Mouse (Mus musculus) induced T-regulatory cell, adult 2 months (primary cell): ENCODE data around the gene Mgme1.
A peak's percentile ranks its signal among the peaks of the same experiment; 100 is the strongest.

Experiments
- DNase-seq: peaks from one replicate; pipeline ENCODE4 v3.0.0-alpha.2; 2012; ENCODE audit warnings: low read depth

Mgme1 gene

DNA sequence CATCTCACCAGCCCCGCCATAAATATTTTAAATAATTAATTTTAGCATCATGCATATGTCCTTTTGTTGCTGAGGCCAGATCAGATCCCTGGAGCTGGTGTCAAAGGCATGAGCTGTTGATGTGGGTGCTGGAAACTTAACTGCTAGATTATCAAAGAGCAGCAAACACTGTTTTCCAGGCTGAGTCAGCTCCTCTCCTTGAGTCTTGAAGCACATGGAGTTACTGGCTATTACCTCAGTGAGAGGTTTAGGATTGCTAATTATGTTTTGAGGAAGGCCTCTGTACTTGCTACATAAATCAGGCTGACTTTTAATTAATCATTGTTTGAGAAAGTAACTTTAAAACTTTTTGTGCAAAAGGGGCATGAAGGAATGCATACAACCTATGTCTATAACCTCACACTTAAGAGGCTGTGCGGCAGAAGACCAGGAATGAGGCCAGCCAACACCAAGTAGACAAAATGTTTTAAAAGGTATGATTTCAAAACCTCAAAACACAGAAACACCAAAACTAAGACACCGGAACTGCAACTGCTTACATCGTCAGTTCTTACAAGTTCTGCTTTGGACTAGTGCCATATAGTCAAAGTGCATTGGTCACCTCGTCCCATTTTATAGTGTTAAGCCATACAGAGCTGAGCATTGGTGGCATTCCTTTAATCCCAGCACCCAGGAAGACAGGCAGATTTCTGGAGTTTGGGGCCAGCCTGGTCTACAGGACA, 5.9 kb upstream of the Mgme1 start:
- peak; percentile 54 for DNase-seq

DNA sequence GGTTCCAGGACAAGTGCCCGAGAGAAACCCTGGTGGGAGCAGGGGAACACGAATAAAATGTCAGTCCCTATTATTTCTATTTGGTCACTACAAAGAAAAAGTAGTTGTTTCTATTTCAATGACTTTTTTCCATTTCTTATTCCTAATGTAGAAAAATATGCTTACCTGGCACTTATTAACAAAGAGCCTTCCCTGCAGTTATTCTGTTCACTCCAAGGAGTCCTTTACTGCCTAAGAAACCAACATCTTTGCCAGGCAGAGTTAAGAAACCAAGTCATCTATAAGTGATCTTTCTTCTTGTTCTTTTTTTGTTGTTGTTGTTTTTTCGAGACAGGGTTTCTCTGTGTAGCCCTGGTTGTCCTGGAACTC, 5.4 kb upstream of the Mgme1 start:
- DNase-seq: no peak

DNA sequence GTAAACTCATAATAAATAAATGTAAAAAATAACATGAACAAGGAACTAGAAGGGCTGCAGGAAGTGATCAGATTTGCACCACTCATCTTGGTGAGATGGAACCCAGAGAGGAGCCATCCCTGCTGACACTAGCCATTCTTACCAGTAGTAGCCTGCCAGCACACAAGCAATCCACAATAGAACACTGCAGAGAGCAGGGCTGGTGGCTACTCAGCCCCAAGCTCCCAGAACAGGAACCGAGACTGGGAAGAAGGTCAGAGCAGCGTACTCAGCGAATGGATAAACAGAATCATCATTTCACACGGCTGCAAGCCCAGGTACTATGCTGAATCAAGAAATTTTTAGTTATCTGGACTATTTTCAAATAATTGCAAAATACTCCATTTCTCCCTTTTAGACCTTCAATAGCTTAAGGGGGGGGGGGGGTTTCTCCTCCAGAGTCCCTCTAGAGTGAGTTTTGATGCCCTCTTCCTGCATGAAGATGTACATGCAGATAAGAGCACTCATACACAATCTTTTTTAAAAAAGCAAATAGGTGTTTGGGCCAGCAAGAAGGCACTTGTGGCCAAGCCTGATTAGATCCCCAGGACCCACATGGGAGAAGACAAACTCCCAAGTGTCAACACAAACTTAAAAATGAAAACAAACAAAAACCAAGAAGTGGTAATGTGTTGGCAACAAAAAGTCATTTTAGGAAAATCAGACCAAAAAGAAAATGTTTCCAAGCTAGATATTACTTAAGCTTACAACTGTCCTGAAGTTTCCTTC, 4.4 kb upstream of the Mgme1 start:
- peak; percentile 46 for DNase-seq

DNA sequence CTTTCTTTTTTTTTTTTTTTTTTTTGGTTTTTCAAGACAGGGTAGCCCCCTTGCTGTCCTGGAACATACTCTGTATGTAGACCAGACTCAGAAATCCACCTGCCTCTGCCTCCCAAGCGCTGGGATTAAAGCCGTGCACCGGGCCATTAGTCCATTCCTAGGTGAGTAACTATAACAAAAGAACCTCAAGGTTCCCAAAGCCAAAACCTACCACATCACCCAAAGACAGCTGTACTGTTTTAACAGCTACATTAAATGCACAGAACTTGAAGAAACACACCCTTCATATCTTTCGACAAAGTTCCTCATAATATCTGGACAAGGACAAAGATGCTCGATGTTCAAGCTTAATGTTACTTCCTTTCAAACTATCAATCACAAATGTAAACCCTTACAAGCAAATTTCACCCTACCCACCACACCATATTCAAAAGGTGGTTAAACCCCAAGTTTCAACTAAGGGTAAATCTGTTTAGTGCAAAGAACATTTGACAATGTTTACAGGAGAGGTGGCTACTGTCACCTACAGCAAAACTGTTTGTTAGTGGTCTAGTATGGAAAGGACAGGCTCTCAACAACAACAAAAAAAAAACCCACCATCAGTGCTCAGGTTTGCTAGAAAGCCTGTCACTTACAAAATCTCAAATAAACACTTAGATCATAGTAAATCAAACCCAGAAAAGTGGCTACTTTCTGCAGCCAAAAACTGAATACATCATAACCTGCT, 3.3 kb upstream of the Mgme1 start:
- no peak for DNase-seq

DNA sequence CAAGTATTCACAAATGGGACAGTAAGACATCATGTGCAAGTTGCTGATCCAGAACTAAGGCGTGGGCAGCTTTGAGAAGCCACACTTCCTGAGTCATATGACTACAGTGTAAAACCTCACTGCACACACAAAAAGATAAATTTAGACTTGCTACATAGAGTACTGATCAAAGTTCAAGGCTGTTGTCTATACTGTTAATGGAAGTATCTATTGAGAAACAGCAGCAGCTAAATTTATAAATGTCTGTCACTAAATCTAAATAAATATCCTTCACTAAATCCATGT, 2.8 kb upstream of the Mgme1 start:
- peak; percentile 82 for DNase-seq

DNA sequence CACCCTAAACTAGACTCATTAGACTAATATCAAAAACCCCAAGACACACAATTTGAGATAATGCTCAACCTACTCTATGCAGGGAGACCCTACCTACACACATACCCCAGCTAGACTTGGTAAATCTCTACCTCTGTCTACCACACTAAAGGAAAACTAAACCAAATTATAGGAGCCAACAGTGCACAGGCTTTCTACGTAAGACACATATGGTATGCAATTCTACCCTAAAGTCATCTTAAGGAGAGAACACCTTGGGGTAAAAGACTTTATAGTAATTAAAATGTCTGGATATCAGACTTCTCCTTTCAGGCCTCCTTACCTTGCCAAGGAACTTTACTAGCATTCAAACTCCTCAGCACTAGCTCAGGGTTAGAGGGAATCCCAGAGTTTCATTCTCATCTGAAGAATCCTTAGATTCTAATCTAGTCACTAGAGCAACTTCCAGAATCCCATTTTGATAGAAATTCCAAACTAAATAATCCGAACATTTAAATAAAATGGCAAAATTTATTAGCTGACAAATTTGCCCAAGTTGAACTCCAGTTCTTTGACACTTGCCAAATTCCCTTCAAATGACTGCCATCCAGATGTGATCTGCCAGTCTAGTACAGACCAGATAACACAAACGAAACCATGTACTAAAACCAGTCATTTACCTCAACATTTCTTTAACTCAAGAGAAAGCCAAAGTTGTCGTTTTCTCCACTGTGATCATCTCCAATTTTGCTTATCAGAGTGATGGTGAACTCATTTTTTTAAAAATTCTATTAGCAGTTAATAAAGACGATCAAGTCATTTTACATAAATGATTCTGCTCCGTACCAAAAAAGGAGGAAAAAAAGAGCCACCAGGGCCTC, 1.8 kb upstream of the Mgme1 start:
- peak; percentile 57 for DNase-seq

DNA sequence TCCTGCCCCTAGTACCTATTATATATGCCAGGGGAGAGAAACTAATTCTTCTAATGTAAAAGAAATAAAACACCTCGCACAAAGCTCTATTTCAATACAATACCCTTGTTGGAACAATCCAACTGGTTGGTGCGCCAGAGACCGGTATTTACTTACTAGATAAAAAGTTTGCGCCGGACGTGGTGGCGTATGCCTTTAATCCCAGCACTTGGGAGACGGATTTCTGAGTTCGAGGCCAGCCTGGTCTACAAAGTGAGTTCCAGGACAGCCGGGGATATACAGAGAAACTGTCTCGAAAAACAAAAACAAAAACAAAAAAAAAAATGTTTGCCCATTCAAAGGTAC, 1.2 kb upstream of the Mgme1 start:
- no peak for DNase-seq

DNA sequence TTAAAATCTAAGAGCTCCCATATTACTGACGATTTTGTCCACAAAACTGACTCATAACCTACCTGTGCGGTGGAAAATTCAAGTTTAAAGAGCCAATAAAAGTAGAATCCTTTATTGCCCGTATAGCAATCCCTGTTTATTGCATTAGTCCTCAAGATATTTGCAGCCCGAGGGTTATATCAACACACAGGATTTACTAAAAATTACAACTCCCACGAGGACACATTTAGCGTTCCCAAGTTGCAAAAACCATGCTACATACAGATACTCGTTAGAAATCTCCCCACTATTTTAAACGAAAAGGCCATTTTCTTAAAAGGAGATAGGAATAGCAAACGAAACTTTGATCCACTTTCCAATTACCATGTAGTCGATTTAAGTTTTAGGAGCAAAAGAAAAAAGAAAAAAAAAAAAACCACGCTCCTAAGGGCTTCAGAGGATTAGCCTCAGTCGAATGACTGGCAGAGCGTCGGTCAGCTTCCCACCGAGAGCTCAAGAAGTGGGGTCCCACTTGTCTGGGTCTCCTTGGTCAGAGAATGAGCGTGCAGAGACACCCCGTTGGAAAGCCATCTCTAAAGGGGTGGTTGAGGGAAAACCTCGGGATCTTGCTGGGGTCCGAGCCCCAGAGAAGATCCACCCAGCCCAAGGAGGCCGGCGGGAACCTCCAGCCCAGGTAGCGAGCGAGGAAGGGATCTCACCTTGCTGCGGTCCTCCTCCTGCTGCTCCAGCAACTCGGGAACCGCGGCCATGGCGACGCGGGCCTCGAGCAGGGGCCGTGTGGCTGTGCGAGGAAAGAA, 586 bp upstream of the Mgme1 start:
- peak; percentile 47 for DNase-seq

DNA sequence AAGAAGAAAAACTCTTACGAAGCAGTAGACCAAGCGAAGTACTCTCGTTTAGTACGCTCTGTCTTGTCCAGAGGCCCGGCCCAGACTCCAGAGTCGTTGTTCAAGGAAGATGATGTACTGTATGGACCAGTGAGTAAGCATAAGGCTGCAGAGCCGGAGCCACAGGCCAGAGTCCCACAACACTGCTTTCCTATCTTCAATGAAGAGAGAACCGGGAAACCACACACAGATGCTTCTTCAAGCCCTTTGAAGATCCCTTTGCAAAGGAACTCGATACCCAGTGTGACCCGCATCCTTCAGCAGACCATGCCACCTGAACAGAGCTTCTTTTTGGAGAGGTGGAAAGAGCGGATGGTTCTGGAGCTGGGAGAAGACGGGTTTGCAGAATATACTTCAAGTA, 1.6 kb downstream of the Mgme1 start:
- peak; percentile 33 for DNase-seq

DNA sequence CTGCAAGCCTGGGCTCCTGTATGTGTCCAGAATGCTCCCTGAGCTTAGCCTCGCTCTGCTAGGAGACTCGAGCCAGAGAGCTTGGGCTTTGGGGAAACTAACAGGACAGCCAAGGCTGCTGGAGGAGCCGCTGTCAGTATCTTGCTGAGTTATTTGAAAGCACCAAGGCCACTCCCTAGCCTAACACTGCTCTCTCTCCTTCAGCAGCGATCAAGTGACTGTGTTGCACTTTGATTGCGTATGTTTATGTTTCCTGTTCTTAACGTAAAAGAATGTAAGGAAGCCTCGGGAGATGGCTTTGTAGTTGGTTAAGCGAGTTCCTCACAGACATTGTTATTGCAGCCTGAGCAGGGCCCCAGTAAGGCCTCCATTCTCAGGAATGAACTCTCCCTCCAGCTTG, 4.3 kb downstream of the Mgme1 start:
- DNase-seq: no peak

DNA sequence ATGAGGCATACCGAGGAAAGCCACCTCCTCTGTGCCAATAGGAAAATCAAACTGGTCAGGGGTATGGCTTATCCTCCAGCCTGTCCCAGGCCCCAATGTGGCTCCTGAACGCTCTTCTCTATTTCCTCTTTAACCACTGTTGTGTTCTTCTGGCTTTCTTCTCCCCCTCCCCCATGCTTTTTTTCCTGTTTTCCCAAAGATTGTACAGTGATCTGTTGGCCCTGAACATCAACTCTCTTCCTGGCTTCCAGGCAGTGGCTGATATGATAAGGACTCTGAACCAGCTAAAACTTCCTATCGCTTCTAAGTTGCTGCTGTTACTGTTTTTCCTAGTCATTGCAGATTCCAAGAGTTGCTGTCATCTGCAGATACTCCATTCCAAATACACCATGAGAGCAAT, 6.4 kb downstream of the Mgme1 start:
- no peak for DNase-seq

DNA sequence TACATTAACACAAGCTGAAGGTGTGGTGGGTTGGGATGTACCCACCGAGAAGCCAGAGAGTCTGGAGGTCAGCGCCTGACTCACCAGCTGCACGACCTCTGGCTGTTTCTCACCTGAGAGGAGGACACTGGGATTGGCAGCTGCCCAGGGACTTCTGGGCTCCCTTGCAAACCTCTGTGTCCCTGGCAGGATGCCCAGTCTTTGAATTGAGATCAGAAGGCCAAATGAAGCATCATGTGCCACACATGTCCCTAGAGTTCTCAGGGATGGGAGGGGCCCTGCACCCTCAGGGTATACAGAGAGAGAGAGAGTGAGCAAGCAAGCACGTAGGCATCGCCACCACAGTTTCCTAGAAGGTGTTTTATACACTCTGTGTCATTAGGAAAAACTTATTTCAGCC, 9.3 kb downstream of the Mgme1 start:
- no peak for DNase-seq

DNA sequence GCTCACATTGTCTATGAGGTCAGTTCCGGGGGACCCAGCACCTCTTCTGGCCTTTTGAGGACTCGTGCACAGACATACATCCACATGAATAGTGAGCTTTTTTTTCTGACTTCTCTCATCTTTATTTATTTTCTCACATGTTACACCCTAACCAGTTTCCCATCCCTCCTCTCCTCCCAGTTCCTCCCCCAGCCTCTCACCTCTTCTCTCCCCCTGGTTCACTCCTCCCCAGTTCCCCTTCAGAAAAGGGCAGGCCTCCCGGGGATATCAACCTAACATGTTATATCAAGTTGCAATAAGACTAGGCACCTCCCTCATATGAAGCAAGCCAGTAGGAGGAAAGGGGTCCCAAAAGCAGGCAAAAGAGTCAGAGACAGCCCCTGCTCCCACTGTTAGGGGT, 10.1 kb downstream of the Mgme1 start:
- no peak for DNase-seq

DNA sequence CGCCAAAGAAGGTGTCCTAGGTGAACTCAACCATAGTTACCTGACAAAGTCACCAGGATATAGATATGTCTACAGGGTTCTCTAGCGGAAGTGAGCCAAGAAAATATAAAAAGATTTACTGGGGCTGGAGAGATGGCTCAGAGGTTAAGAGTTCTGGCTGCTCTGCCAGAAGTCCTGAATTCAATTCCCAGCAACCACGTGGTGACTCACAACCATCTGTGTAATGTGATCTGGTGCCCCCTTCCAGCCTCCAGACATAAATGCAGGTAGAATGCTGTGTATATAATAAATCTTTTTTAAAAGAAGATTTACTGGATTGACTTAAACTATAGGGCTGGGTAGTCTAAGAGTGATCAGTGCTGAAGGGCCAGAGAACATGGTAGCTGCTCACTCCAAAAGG, 11.0 kb downstream of the Mgme1 start:
- no peak for DNase-seq

DNA sequence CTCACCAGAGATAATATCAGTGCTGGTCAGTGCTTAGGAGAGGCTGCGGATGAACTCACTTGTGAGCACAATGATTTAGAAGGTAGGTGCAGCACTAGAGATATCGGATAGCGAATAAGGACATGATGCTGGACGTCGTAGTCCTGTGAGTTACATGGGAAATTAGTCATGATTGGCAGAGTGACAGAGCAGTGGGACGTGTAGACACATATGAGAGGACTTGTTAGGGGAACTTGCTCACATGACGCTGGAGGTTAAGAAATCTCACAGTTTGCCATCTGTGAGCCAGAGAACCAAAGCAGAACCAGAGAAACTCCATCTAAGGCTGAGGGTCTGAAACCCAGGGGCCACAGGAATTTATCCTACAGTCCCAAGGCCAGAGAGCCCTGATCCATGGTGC, 19.9 kb downstream of the Mgme1 start:
- DNase-seq: no peak

DNA sequence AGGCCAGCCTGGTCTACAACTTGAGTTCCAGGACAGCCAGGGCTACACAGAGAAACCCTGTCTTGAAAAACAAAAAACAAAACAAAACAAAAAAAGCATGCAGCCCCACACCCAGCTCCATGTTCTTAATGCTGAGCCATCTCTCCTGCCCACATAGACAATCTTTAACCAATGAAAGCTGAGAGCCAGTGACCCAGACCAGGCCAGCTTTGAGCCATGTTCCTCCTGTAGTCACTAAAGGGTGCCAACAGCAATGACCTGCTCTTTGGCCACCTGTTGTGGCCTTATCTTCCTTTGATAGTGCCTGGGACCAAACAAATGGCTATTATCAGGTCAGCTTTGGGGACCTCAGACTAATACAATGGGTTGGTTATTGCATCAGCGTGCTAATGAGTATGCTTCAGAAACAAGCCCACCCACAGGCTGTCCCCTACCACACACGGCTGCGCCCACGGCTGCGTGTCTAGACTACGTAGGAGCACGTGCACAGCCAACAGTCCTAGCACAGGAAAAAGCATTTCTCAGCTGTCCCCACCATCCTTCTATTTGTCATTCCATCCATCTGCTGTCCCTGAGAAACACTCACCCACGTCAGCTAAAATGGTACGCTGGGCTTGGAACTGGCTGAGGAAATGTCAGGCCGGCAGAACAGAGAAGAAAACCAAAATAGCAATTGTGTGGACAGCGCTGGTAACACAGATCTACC, 21.3 kb downstream of the Mgme1 start:
- DNase-seq: no peak

DNA sequence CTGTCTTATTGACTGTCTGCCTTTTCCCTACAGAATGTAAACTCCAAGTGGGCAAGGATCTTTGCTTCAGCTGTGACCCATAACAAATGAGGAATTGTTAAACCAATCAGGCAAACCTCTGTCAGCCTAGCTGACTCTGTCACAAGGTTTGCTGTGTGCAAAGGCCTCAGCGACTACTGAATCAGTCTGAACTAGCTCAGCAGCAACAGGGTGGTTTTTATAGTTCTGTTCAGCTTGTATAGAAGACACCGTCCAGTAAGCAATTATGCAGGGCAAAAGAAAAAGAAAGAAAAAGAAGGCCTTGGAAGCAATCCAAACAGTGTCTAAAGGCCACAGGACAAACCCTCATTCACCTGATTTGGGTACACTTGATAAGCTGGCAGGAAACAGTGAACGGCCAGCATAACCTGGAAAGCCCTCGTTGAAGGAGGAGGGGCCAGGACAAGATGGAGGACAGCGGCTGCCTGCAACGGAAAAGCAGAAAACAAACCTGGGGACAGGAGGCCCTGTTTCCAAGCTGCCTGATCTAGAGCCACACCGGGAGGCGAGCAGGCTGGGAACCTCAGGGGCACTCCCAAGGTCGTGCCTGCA, 24.8 kb downstream of the Mgme1 start:
- DNase-seq: no peak

DNA sequence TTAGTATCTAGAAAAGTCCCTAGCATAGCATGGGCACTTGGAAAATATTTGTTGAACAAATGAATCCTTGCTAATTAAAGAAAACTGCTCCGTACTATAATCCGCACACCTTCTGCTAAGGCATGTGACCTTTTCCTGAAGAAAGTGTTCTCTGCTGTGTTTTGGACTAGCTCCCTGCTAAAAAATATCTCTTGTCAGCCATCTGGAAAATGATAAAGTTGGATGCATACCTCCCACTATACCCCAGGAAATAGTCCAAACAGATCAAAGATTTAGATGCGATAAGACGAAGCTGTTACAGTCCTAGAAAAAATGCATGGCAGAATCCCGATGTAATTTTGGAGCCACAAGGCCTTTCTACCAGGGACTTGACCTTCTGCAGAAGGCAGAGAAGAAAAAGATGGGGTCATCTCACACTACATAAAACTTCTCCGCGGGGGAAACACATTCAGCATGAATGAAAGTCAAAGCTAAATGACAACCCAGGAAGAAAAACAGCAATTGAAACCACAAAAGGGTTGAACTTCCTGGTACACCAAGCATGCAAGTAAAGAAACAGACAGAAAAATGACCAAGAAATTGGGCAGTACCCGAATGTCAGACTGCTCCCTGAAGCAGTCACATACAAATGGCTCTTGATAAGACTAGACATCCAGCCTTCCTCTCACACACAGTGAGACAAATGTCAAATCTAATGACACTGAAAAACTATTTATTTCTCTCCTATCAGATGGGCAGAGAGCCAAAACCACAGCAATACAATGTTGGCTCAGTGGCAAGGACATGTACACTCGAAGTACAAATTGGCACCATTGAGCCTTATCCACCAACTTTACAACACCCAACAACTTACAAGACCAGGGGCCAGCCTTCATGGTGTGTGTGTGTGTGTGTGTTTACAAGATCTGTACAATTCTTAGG, 29.5 kb downstream of the Mgme1 start:
- peak; percentile 55 for DNase-seq

DNA sequence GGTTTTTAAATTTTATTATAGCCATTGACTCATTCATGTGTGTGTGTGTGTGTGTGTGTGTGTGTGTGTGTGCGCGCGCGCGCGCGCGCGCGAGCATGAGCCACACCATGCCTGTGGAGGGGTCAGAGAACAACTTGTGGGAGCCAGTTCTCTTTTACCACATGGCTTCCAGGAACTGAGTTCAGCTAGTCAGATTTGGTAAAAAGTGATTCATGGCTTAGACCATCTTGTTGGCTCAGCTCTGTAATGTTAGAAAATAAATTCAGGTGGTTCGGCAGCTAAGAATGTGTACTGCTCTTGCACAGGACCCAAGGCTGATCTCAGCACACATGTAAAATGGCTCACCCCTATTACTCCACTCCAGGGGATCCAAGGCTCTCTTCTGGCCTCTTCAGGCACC, 30.6 kb downstream of the Mgme1 start:
- DNase-seq: no peak
